Mouse (Mus musculus) cerebellum, adult 2 months (tissue): ENCODE data around the gene Fnip2. TPM values are rescaled to one million over a fixed set of nuclear protein-coding genes. Genes with fewer than 3 reads are reported as not detected.

Experiments used
- DNase-seq, 2 experiments: peaks; one replicate each; pipeline ENCODE4 v3.0.0; 2021
- H3K27ac ChIP-seq: fragments of 200-500 bp; 2 replicates; pipeline ENCODE4 v1.5.1; 2012; ENCODE audit warnings: low read length, control low read depth, inconsistent platforms; ENCODE audit not compliant: insufficient read depth
- H3K27me3 ChIP-seq: fragments of 200-500 bp; 2 replicates; pipeline ENCODE4 v1.6.1; 2012; ENCODE audit warnings: inconsistent platforms, mild to moderate bottlenecking, low read length, moderate library complexity; ENCODE audit not compliant: control insufficient read depth, insufficient read depth
- H3K4me1 ChIP-seq: fragments of 200-500 bp; 2 replicates; pipeline ENCODE4 v1.6.1; 2011; ENCODE audit warnings: low read length; ENCODE audit not compliant: control insufficient read depth, insufficient read depth
- H3K4me3 ChIP-seq: fragments of 200-500 bp; replicated peaks from 2 replicates; pipeline ENCODE3; 2011; ENCODE audit warnings: mild to moderate bottlenecking, low read depth, low read length, control low read depth; ENCODE audit not compliant: insufficient read depth
- CTCF ChIP-seq: fragments of 200-500 bp; IDR thresholded peaks from 2 replicates; pipeline ENCODE4 v1.5.1; 2011; ENCODE audit warnings: low read depth, mild to moderate bottlenecking, control low read depth, low read length, moderate library complexity, borderline replicate concordance; ENCODE audit not compliant: insufficient read depth
- POLR2A ChIP-seq: fragments of 200-500 bp; IDR thresholded peaks from 2 replicates; pipeline ENCODE4 v1.6.1; 2011; ENCODE audit warnings: low read length, control low read depth, borderline replicate concordance; ENCODE audit not compliant: insufficient read depth
- WGBS: fragments of 180-500 bp; shearing (Covaris S2); methylation state at CpG from one replicate; pipeline ENCODE4 v1.1.7; 2018; 5-methylcytosine and 5-hydroxymethylcytosine counted together
- polyA plus RNA-seq: library from polyadenylated mRNA; depleted of rRNA; stranded (reverse); fragments of >200 nt; gene quantifications from 2 replicates; pipeline ENCODE4 v1.2.3, GENCODE M21; 2012

Gene Fnip2
- polyA plus RNA-seq, 1 experiment, result 16.3 TPM

DNA sequence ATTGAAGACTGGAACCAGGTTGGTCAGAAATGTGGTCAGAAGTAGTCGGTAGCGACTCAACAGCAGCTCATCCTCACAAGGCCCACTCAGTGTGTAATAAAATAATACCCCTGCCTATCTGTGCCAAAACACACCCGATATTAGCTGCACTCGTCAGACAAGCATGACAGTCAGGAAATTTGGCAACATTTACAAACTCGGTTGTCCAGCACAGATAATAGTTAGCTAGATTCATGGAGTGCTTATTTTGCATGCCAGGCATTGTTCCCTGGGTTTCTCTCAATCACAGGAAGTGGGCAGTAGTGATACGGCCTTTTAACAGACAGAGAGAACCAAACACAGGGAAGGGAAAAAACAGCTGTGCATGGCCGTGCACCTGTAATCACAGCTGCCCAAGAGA lies 30.6 kb downstream of the Fnip2 start:
- 41% methylated on average over 7 of the region's 7 CpGs for WGBS
- peaks cover 16% of the 10 kb centered on the region for H3K4me1 ChIP-seq
- no peaks in the 10 kb centered on the region for H3K27me3 ChIP-seq
- no peak overlapping the region for H3K4me3 ChIP-seq
- no peak for DNase-seq
- H3K27ac ChIP-seq, result peak overlapping the region; percentile 62
- no peak for TF ChIP-seq CTCF
- TF ChIP-seq POLR2A, result no peak

DNA sequence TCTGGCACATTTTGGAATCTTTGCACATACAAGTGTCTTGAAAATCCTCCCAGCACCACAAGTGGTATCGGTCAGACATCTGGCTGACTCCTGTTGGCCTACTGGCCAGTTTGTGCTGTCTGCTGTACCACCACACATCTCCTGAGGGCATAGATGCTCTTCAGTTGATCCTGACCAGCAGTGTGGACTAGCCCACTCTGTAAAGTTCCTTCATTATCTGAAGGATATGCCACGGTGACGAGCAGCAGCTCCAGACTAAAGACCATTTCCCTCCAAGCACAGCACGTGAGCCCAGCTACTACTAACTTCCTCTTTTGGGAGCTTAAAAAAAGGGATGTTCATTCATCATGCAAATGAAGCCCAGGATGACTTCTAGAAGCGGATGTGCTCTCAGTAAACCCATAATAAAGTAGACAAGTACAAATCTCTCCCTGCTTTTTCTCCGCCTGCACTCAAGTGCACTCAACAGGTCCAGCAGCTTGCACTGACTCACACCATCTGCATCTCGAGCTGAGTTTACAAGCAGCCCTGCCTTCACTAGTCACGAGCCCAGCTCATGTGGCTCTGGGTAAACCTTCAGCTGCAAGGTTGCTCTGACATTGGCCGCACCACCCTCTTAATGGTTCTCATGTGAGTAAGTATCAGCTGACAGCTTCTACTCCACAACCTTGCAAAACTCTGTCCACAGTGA lies 35.9 kb downstream of the Fnip2 start:
- WGBS, result 63% methylated on average over 9 of the region's 9 CpGs
- peaks cover 23% of the 10 kb centered on the region for H3K4me1 ChIP-seq

GRCm38 (mm10) chr3:79529499-79530096 lies 38.0 kb downstream of the Fnip2 start:
- H3K27me3 ChIP-seq, result no peaks in the 10 kb centered on the region
- H3K4me3 ChIP-seq, result no peak overlapping the region
- TF ChIP-seq POLR2A (no peak), CTCF (no peak)
- H3K27ac ChIP-seq, result no peak overlapping the region
- DNase-seq, result no peak
- 79% methylated on average over 6 of the region's 6 CpGs for WGBS
- H3K4me1 ChIP-seq, result peaks cover 23% of the 10 kb centered on the region

More for the DNA sequence above, 35.9 kb downstream of the Fnip2 start:
- TF ChIP-seq POLR2A (no peak), CTCF (no peak)
- Histone ChIP-seq H3K27ac (no peak overlapping the region), H3K4me3 (no peak overlapping the region), H3K27me3 (no peaks in the 10 kb centered on the region)
- DNase-seq, result peak in 1 of 2 experiments; percentile 51

- DNase-seq, result peak; percentile 49
- Histone ChIP-seq H3K4me1 (peaks cover 23% of the 10 kb centered on the region), H3K4me3 (no peak overlapping the region), H3K27me3 (no peaks in the 10 kb centered on the region), H3K27ac (no peak overlapping the region)
- WGBS, result 19% methylated on average over 8 of the region's 8 CpGs
- no peak for TF ChIP-seq CTCF
- TF ChIP-seq POLR2A, result no peak
Observed at GRCm38 (mm10) chr3:79528451-79528850, 39.1 kb downstream of the Fnip2 start.

- H3K27ac ChIP-seq, result no peak overlapping the region
- TF ChIP-seq POLR2A (no peak), CTCF (no peak)
Observed at GRCm38 (mm10) chr3:79527921-79528320, 39.7 kb downstream of the Fnip2 start.

GRCm38 (mm10) chr3:79527521-79527920 lies 40.1 kb downstream of the Fnip2 start:
- WGBS, result 71% methylated on average over 3 of the region's 3 CpGs
- Histone ChIP-seq H3K27me3 (no peaks in the 10 kb centered on the region), H3K4me1 (peaks cover 23% of the 10 kb centered on the region), H3K4me3 (no peak overlapping the region), H3K27ac (no peak overlapping the region)
- TF ChIP-seq POLR2A (no peak), CTCF (no peak)
- no peak for DNase-seq

More at GRCm38 (mm10) chr3:79527921-79528320, 39.7 kb downstream of the Fnip2 start:
- no peaks in the 10 kb centered on the region for H3K27me3 ChIP-seq
- H3K4me1 ChIP-seq, result peaks cover 23% of the 10 kb centered on the region
- no peak for DNase-seq
- no peak overlapping the region for H3K4me3 ChIP-seq
- 45% methylated on average over 8 of the region's 8 CpGs for WGBS

- Histone ChIP-seq H3K4me1 (peaks cover 26% of the 10 kb centered on the region), H3K27ac (no peak overlapping the region), H3K27me3 (no peaks in the 10 kb centered on the region), H3K4me3 (no peak overlapping the region)
- TF ChIP-seq POLR2A, result no peak
- WGBS, result 95% methylated on average over 4 of the region's 4 CpGs
- no peak for DNase-seq
Observed at GRCm38 (mm10) chr3:79523349-79523748, 44.2 kb downstream of the Fnip2 start.

DNA sequence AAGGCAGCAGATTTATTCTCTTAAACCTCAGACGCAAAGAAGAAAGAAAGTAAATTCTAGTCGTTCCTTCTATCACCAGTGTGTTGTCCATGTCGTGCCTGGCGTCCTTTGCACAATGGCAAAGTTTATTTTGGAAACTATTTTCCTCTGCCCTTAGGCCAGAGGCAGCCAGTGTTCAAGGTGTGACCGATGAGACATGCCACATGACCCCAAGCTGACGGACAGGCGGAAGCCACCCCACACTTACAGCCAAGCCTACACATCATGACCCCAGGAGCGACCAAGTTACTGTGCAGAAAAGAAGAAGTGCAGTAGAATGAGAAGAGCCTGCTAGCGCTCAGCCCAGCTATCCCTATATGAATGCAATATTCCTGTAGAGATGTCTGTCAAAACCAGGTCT lies 47.7 kb downstream of the Fnip2 start:
- DNase-seq, result no peak
- H3K27ac ChIP-seq, result peak overlapping the region; percentile 91
- H3K27me3 ChIP-seq, result no peaks in the 10 kb centered on the region
- TF ChIP-seq CTCF, result no peak
- no peak for TF ChIP-seq POLR2A
- H3K4me1 ChIP-seq, result peaks cover 30% of the 10 kb centered on the region
- 83% methylated on average over 9 of the region's 9 CpGs for WGBS
- H3K4me3 ChIP-seq, result no peak overlapping the region
